Mouse (Mus musculus) right cerebral cortex, adult 2 months (tissue): ENCODE measurements around the gene Frmd4a.
A peak's percentile ranks its signal among the peaks of the same experiment; 100 is the strongest.

Experiments
- DNase-seq, 2 experiments: peaks; one replicate each; pipeline ENCODE4 v3.0.0; 2021 to 2022; ENCODE audit warnings: low spot score in 2 of 2

Gene Frmd4a

GRCm38 (mm10) chr2:4286390-4286901, 268.9 kb downstream of the Frmd4a start:
- DNase-seq: no peak

- no peak for DNase-seq
These were observed 273.0 kb downstream of the Frmd4a start for GRCm38 (mm10) chr2:4290475-4290874.

GRCm38 (mm10) chr2:4291100-4291499, 273.6 kb downstream of the Frmd4a start:
- DNase-seq: peak; percentile 82 to 87

- DNase-seq: no peak
These were observed 274.2 kb downstream of the Frmd4a start for GRCm38 (mm10) chr2:4291671-4292070.

- no peak for DNase-seq
These were observed 276.2 kb downstream of the Frmd4a start for GRCm38 (mm10) chr2:4293726-4294125.

GRCm38 (mm10) chr2:4295641-4296040, 278.1 kb downstream of the Frmd4a start:
- DNase-seq: no peak

- no peak for DNase-seq
These were observed 279.4 kb downstream of the Frmd4a start for GRCm38 (mm10) chr2:4296881-4297280.

GRCm38 (mm10) chr2:4298325-4299215, 281.1 kb downstream of the Frmd4a start:
- DNase-seq: peak; percentile 43 to 46

- DNase-seq: no peak
These were observed 282.1 kb downstream of the Frmd4a start for GRCm38 (mm10) chr2:4299593-4299992.

- DNase-seq: no peak
These were observed 282.9 kb downstream of the Frmd4a start for GRCm38 (mm10) chr2:4300383-4300811.

GRCm38 (mm10) chr2:4300816-4301215, 283.3 kb downstream of the Frmd4a start:
- no peak for DNase-seq

GRCm38 (mm10) chr2:4301256-4301655, 283.7 kb downstream of the Frmd4a start:
- no peak for DNase-seq

GRCm38 (mm10) chr2:4301692-4302091, 284.2 kb downstream of the Frmd4a start:
- no peak for DNase-seq

GRCm38 (mm10) chr2:4302119-4302518, 284.6 kb downstream of the Frmd4a start:
- no peak for DNase-seq

GRCm38 (mm10) chr2:4307076-4307475, 289.6 kb downstream of the Frmd4a start:
- DNase-seq: no peak

GRCm38 (mm10) chr2:4314545-4314944, 297.0 kb downstream of the Frmd4a start:
- DNase-seq: no peak

GRCm38 (mm10) chr2:4316589-4316988, 299.1 kb downstream of the Frmd4a start:
- DNase-seq: no peak

- DNase-seq: no peak
These were observed 300.6 kb downstream of the Frmd4a start for GRCm38 (mm10) chr2:4318134-4318533.

GRCm38 (mm10) chr2:4326241-4327010, 308.9 kb downstream of the Frmd4a start:
- DNase-seq: peak in 1 of 2 experiments; percentile 16

- DNase-seq: peak; percentile 49 to 51
These were observed 309.5 kb downstream of the Frmd4a start for GRCm38 (mm10) chr2:4327011-4327340.

- DNase-seq: no peak
These were observed 314.9 kb downstream of the Frmd4a start for GRCm38 (mm10) chr2:4332441-4332840.

- DNase-seq: no peak
These were observed 316.7 kb downstream of the Frmd4a start for GRCm38 (mm10) chr2:4334201-4334600.

GRCm38 (mm10) chr2:4334936-4335335, 317.4 kb downstream of the Frmd4a start:
- no peak for DNase-seq
